Mouse (Mus musculus) lung, postnatal 25 days (tissue): ENCODE data around the gene Eif2b5.

ENCODE experiments used
- DNase-seq: peaks from one replicate; pipeline ENCODE4 v3.0.0; 2022; ENCODE audit warnings: low spot score

Eif2b5 gene

GRCm38 (mm10) chr16:20489233-20489632 lies 9.4 kb upstream of the Eif2b5 start:
- no peak for DNase-seq

GRCm38 (mm10) chr16:20490581-20490980 lies 8.0 kb upstream of the Eif2b5 start:
- DNase-seq = no peak

DNA sequence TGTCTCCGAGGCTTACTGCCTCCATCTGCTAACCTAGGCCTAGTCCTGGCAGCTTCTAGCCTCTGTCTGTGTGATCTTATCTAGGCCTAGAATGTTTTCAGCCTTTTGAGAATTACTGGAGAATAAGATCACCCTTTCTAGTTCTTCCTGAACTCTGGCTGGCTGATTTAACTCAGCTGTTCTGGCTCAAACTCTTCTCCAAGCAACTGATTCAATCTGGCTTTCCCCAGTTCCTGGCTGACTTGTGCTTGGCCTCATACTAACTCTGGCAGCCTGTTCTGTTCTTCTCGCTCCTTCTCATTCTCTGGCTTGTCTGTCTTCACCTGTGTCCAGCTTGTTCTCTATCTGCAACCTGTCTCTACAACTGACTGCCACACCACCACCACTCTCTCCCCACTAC lies 7.3 kb upstream of the Eif2b5 start:
- no peak for DNase-seq

- no peak for DNase-seq
Measured at GRCm38 (mm10) chr16:20493452-20493851, 5.2 kb upstream of the Eif2b5 start.

GRCm38 (mm10) chr16:20496671-20497600 lies 1.7 kb upstream of the Eif2b5 start:
- peak; percentile 83 for DNase-seq

DNA sequence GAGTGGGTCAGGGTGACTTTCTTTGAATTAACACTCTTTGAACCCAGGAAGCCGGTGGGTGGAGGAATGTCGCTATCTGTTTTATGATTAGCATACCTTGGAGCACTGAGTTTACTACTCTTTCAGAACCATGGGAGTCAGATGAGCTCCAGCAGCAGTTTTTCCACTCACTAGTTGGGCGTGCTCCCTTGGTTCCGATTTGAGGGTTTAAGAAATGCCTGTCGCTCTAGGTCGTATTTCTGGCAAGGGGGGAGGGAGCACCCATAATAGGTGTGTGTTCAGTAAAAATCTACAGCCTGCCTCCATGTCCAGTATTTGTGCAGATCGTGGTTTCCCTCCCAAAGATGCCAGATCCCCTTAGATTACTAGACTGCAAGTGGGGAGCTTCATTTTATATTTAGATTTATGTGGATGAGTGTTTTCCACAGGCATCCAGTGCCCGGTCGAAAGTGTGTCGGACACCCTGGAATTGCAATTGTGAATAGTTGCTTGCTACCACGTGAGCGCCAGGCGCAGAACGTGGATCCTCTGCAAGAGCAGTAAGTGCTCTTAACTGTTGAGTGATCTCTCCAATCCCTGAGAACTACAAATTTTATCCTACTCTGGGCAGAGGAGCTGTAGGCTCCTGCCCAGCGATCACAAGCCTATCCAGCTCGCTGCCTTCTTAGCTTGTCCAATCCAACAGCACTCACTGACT lies 489 bp upstream of the Eif2b5 start:
- DNase-seq = no peak

GRCm38 (mm10) chr16:20506000-20506399 lies 7.4 kb downstream of the Eif2b5 start:
- no peak for DNase-seq

DNA sequence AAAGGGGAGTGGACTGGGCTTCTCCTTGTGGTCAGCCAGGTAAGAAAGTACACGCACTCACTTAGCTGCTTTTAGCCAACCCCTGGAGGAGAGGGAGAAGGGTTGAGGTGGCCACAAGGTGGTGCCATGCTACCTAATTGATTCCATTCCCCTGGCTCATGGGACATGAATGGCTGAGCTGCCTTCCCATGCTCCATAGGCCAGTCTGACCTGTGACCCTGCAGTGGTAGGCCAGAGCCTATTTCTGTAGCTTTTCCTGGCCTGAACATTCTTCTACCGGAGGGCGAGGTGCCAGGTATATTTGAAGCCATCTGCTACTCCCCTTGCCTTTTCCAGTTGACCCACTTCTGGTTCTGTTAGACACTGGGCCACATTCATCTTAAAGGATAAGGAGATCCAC lies 10.7 kb downstream of the Eif2b5 start:
- peak; percentile 34 for DNase-seq

GRCm38 (mm10) chr16:20511277-20511847 lies 12.7 kb downstream of the Eif2b5 start:
- DNase-seq = no peak

GRCm38 (mm10) chr16:20516032-20516431 lies 17.4 kb downstream of the Eif2b5 start:
- DNase-seq = no peak

- DNase-seq = peak; percentile 93
Measured at GRCm38 (mm10) chr16:20516726-20517201, 18.1 kb downstream of the Eif2b5 start, which contains the start of gene Dvl3. TSS of gene Dvl3 (plus strand) at chr16:20516982.

DNA sequence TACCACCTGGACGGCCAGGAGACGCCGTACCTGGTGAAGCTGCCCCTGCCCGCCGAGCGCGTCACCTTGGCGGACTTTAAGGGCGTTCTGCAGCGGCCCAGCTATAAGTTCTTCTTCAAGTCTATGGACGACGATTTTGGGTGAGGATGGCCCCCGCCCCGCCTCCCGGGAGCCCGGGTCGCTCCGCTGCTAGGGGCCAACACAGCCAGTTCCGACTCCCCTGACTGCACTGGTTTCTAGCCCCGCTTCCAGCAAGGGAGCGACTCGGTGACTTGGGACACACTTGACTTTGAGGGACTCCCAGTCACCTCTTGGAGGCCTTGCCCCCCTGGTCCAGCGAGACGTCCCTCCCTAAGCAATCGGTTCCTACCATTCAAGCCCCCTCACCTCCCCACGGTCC lies 18.6 kb downstream of the Eif2b5 start:
- DNase-seq = no peak

- peak; percentile 35 for DNase-seq
Measured at GRCm38 (mm10) chr16:20517701-20518374, 19.2 kb downstream of the Eif2b5 start.

- DNase-seq = no peak
Measured at GRCm38 (mm10) chr16:20523886-20524285, 25.3 kb downstream of the Eif2b5 start.

GRCm38 (mm10) chr16:20528779-20529178 lies 30.2 kb downstream of the Eif2b5 start:
- DNase-seq = no peak

GRCm38 (mm10) chr16:20529375-20529774 lies 30.8 kb downstream of the Eif2b5 start:
- no peak for DNase-seq

DNA sequence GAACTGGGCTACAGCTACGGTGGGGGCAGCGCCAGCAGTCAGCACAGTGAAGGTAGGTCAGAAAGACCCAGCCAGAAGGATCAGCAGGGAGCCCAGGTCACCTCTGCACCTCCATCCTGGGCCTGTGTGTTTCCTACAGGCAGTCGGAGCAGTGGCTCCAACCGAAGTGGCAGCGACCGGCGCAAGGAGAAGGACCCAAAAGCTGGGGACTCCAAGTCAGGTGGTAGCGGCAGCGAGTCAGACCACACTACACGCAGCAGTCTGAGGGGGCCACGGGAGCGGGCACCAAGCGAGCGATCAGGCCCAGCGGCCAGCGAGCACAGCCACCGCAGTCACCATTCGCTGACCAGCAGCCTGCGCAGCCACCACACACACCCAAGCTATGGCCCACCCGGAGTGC lies 32.3 kb downstream of the Eif2b5 start:
- DNase-seq = no peak

- no peak for DNase-seq
Measured at GRCm38 (mm10) chr16:20534617-20535295, 36.1 kb downstream of the Eif2b5 start.

- DNase-seq = peak; percentile 99
Measured at GRCm38 (mm10) chr16:20535296-20536080, 36.9 kb downstream of the Eif2b5 start, which contains the start of gene Ap2m1. TSS of gene Ap2m1 (plus strand) at chr16:20535478.

DNA sequence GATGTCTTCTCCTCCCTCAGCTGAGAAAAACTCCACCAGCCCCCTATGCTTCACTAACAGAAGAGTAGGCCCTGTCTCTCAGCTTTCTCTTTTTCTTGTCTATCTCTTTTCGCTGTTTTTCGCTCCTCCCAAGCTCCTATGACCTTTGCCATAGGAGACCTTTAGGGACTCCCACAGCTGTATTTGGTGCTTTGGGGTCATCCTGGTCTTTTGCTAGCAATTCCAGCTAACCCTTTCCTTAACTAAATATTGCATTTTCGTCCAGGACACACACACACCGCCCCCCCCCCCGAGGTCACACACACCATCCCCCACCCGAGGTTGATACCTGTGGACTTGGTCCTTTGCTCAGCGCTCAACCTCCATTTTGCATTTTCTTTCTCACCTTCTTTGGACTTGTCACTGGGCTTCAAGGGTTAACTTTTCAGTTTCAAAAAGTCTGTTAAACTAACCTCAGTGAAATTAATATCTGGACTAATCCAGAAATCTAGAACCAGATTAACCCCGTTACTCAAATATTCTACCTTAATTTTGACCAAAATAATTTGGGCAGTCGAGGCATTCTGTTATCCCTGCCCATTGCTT lies 37.6 kb downstream of the Eif2b5 start:
- DNase-seq = no peak
